Mouse (Mus musculus) lung, postnatal 0 days (tissue): ENCODE results near the gene Kiss1. TPM values are rescaled to one million over a fixed set of nuclear protein-coding genes. Genes with fewer than 3 reads are reported as not detected.

Experiments used
- ATAC-seq: fragments of 200-750 bp; cut with Nextera tagmentation; 2 replicates; pipeline ENCODE4 v1.8.0; 2017; ENCODE audit warnings: moderate library complexity
- DNase-seq: peaks from one replicate; pipeline ENCODE4 v3.0.0-alpha.2; 2016; ENCODE audit warnings: low spot score
- H3K27ac ChIP-seq: fragments of 300-500 bp; sonication (generic); 2 replicates; pipeline ENCODE4 v1.5.1; 2014; ENCODE audit warnings: antibody characterized with exemption, mild to moderate bottlenecking, low read length, mixed read lengths
- H3K27me3 ChIP-seq: fragments of 300-500 bp; sonication (generic); replicated peaks from 2 replicates; pipeline ENCODE4 v1.6.1; 2014; ENCODE audit warnings: low read length, mixed read lengths; ENCODE audit not compliant: insufficient read depth
- H3K36me3 ChIP-seq: fragments of 300-500 bp; sonication (generic); 2 replicates; pipeline ENCODE4 v1.6.1; 2014; ENCODE audit warnings: low read length, mixed read lengths; ENCODE audit not compliant: insufficient read depth
- H3K4me1 ChIP-seq: fragments of 300-500 bp; sonication (generic); 2 replicates; pipeline ENCODE4 v1.6.1; 2014; ENCODE audit warnings: antibody characterized with exemption, low read depth, low read length, mixed read lengths; ENCODE audit not compliant: insufficient read depth
- H3K4me2 ChIP-seq: fragments of 300-500 bp; sonication (generic); replicated peaks from 2 replicates; pipeline ENCODE4 v1.6.1; 2014; ENCODE audit warnings: low read depth, mild to moderate bottlenecking, low read length, moderate library complexity, mixed read lengths
- H3K4me3 ChIP-seq: fragments of 300-500 bp; sonication (generic); 2 replicates; pipeline ENCODE4 v1.5.1; 2014; ENCODE audit warnings: low read depth, low read length
- H3K9ac ChIP-seq: fragments of 300-500 bp; sonication (generic); replicated peaks from 2 replicates; pipeline ENCODE4 v1.6.1; 2014; ENCODE audit warnings: low read depth, mild to moderate bottlenecking
- H3K9me3 ChIP-seq: fragments of 300-500 bp; sonication (generic); 2 replicates; pipeline ENCODE4 v1.6.1; 2016; ENCODE audit warnings: low read length, mixed read lengths
- CTCF ChIP-seq: IDR thresholded peaks from 2 replicates; pipeline ENCODE4 v1.5.1; 2016; ENCODE audit warnings: antibody characterized with exemption, mild to moderate bottlenecking
- EP300 ChIP-seq: IDR thresholded peaks from 2 replicates; pipeline ENCODE4 v1.6.1; 2016; ENCODE audit warnings: antibody characterized with exemption, mild to moderate bottlenecking, control low read depth
- WGBS: fragments of 180-500 bp; shearing (Covaris S2); extraction: QIAGEN DNeasy Blood & Tissue Kit; methylation state at CpG from one replicate; pipeline ENCODE4 v1.1.7; 2014; 5-methylcytosine and 5-hydroxymethylcytosine counted together
- polyA plus RNA-seq: library from polyadenylated mRNA; unstranded; fragments of >200 nt; fragmentation: Nextera tagmentation; extraction: Ambion mirVana; gene quantifications from 2 replicates; pipeline ENCODE4 v1.2.1, GENCODE M21; 2015

Kiss1 gene
- polyA plus RNA-seq, 1 experiment from 2014 or later, result 19.2 TPM

DNA sequence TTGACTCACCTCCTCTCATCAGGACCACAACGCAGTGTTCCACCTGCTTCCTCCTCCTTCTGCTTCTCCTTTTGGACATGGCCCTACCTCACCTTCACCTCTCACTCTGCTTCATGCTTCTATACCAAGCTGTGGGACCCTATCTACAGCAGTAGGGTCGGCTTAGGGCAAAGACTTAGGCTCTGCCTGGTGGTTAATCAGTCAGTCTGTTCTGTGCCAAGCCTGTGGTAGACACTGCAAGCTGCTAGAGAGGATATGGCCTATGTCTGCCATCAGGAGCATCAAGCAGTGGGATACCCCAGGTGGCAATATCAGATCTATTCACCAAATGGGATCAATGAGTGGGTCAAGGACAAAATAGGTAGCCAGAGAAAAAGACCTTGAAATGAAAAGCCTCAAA, 41.1 kb upstream of the Kiss1 start:
- 87% methylated on average over 2 of the region's 2 CpGs for WGBS
- no peak for TF ChIP-seq CTCF
- TF ChIP-seq EP300, result no peak
- Histone ChIP-seq H3K9ac (no peak overlapping the region), H3K36me3 (no peaks in the 10 kb centered on the region), H3K27me3 (no peaks in the 10 kb centered on the region), H3K4me3 (no peak overlapping the region), H3K4me2 (no peak overlapping the region), H3K4me1 (no peaks in the 10 kb centered on the region), H3K9me3 (no peaks in the 10 kb centered on the region), H3K27ac (no peak overlapping the region)
- DNase-seq (no peak), ATAC-seq (no peak)

DNA sequence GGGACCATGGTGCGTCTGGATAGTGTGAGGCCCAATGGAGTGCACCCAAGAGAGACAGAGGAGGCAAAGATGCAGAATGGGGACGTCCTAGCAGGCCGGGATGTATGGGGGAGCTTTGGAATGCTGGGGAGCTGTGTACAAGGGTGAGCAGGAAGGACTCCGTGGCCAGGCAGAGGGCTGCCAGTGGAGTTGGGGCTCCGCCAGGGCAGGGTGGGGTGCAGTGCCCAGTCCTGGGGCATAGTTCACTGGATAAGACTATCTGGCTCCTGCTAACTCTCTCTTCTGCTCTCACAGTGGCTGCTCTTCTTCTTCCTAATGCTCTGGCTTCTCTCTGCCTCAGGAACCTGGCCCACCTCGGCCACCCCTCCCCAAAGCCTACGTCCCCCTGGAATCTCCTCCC, 35.8 kb upstream of the Kiss1 start:
- Histone ChIP-seq H3K4me2 (no peak overlapping the region), H3K36me3 (no peaks in the 10 kb centered on the region), H3K9me3 (no peaks in the 10 kb centered on the region), H3K4me3 (no peak overlapping the region), H3K27me3 (no peaks in the 10 kb centered on the region), H3K9ac (no peak overlapping the region), H3K4me1 (no peaks in the 10 kb centered on the region), H3K27ac (no peak overlapping the region)
- DNase-seq (no peak), ATAC-seq (no peak)
- TF ChIP-seq CTCF (no peak), EP300 (no peak)
- 90% methylated on average over 7 of the region's 7 CpGs for whole genome bisulfite sequencing

DNA sequence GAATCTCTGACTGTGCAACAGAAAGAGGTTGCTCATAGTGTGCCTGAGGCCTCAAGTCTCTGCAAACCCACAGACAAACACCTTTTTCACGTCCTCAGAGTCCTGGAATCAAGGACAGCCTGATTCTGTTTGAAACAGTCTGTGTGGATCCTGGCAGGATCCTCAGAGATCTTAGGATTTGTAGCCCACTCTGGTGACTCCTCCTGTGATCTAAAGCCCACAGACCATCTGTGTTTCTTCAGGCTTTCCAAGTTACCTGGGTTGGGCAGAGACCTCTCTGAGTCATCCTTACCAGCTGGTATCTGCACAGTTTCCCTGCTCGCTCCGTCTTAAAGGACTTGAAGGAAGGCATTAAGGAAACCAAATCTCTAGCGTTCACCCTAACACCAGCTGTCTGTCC, 34.6 kb upstream of the Kiss1 start:
- ATAC-seq (no peak), DNase-seq (no peak)
- no peak for TF ChIP-seq EP300
- TF ChIP-seq CTCF, result no peak
- Histone ChIP-seq H3K36me3 (no peaks in the 10 kb centered on the region), H3K9ac (no peak overlapping the region), H3K9me3 (no peaks in the 10 kb centered on the region), H3K4me3 (no peak overlapping the region), H3K27me3 (no peaks in the 10 kb centered on the region), H3K4me1 (no peaks in the 10 kb centered on the region), H3K4me2 (no peak overlapping the region), H3K27ac (no peak overlapping the region)
- 90% methylated on average over 4 of the region's 4 CpGs for WGBS

GRCm38 (mm10) chr1:133287880-133288279, 33.8 kb upstream of the Kiss1 start:
- 89% methylated on average over 12 of the region's 12 CpGs for WGBS
- ATAC-seq (no peak), DNase-seq (no peak)
- no peak for TF ChIP-seq CTCF
- TF ChIP-seq EP300, result no peak
- Histone ChIP-seq H3K4me2 (no peak overlapping the region), H3K27me3 (no peaks in the 10 kb centered on the region), H3K4me1 (no peaks in the 10 kb centered on the region), H3K9me3 (no peaks in the 10 kb centered on the region), H3K4me3 (no peak overlapping the region), H3K9ac (no peak overlapping the region), H3K27ac (no peak overlapping the region), H3K36me3 (no peaks in the 10 kb centered on the region)

GRCm38 (mm10) chr1:133291888-133292287, 29.8 kb upstream of the Kiss1 start:
- TF ChIP-seq CTCF (no peak), EP300 (no peak)
- Histone ChIP-seq H3K36me3 (no peaks in the 10 kb centered on the region), H3K27ac (no peak overlapping the region), H3K4me2 (no peak overlapping the region), H3K9ac (no peak overlapping the region), H3K9me3 (no peaks in the 10 kb centered on the region), H3K4me3 (no peak overlapping the region), H3K4me1 (no peaks in the 10 kb centered on the region), H3K27me3 (no peaks in the 10 kb centered on the region)
- no peak for DNase-seq
- 91% methylated on average over 6 of the region's 6 CpGs for WGBS
- ATAC-seq, result no peak

DNA sequence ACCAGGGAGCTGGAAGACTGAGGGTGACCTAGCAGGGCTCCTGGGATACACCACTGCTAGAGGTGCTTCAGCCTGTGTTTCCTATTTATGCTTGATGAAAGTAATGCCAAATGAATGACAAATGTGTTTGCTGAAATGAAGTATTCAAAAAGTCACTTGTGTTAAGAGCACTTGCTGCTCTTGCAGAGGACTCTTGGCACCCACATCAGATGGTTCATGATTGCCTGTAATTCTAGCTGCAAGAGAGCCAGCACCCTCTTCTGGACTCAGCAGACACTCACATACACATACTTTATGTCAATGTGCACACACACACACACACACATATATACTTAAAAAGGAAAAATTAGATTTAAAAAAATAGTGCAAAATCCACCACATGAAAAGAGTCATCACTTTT, 29.1 kb upstream of the Kiss1 start:
- no peaks in the 10 kb centered on the region for H3K4me1 ChIP-seq
- no peaks in the 10 kb centered on the region for H3K27me3 ChIP-seq
- H3K4me3 ChIP-seq, result no peak overlapping the region
- ATAC-seq, result peak; percentile 90
- DNase-seq, result peak; percentile 91
- TF ChIP-seq CTCF (peak; percentile 65), EP300 (peak; percentile 54; the same call in 1 of the 2 replicates)
- no peaks in the 10 kb centered on the region for H3K36me3 ChIP-seq
- H3K9me3 ChIP-seq, result no peaks in the 10 kb centered on the region
- no peak overlapping the region for H3K4me2 ChIP-seq
- H3K9ac ChIP-seq, result no peak overlapping the region
- H3K27ac ChIP-seq, result no peak overlapping the region

DNA sequence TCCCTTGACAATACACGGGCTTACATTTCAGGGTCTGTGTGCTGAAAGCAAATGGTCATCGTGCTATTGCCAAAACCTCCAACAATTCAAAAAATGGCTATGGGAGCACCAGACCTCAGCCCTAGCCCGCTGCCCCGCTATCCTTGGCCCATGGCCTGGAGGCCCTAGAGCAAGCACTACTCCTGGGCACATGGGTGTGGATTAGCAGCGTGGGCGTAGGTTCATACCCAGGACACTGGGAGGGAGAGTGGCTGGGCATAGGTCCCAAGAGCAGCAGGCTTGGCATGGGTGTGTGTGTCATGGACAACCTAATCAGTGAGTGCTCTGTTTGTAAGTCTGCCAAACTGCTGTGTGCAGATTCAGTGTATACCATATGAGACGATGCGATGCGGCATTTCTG, 25.3 kb upstream of the Kiss1 start:
- TF ChIP-seq CTCF (no peak), EP300 (no peak)
- no peak overlapping the region for H3K9ac ChIP-seq
- DNase-seq, result peak; percentile 39
- H3K27ac ChIP-seq, result no peak overlapping the region
- no peaks in the 10 kb centered on the region for H3K4me1 ChIP-seq
- H3K36me3 ChIP-seq, result no peaks in the 10 kb centered on the region
- H3K4me3 ChIP-seq, result no peak overlapping the region
- H3K4me2 ChIP-seq, result no peak overlapping the region
- no peaks in the 10 kb centered on the region for H3K9me3 ChIP-seq
- no peaks in the 10 kb centered on the region for H3K27me3 ChIP-seq
- 48% methylated on average over 9 of the region's 9 CpGs for WGBS
- ATAC-seq, result peak; percentile 52; the same call in 1 of the 2 replicates
